Mouse (Mus musculus) fibroblast of lung, adult 2 months (primary cell): Measurements from ENCODE around the gene Bok.

Experiments used
- DNase-seq: peaks from one replicate; pipeline ENCODE4 v3.0.0-alpha.2; 2011; ENCODE audit warnings: low read depth

The Bok gene

DNA sequence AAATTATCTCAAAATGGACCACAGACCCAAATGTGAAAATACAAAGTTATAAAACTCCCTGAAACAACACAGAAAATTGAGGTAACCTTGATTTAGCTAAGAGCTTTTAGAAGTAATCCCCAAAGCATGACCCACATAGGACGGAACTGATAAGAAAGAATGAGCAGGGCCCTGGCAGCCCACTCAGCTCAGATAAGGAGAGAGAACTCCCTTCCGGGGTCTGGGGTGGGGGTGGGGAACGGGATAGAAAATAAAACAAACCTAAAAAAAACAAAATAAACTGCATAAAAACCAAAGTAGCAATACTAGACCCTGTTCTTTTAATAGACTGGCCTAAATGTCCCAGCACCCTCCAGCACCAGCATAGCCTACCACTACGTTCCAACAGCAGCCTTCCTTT, 56.5 kb downstream of the Bok start:
- no peak for DNase-seq

DNA sequence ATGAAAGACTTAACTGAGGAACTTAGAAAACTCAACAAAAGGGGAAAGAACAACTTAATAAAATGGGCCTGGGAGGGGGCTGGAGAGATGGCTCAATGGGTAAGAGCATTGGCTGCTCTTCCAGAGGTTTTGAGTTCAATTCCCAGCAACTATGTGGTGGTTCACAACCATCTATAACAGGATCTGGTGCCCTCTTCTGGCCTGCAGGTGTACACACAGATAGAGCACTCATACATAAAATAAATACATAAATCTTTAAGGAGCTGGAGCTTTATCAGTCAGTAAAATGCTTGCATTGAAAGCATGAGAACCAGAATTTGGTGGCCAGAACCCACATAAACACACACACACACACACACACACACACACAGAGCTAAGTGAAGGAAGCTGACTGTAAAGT, 57.5 kb downstream of the Bok start:
- no peak for DNase-seq
